Mouse (Mus musculus) embryonic fibroblast, embryonic 13.5 days (primary cell): ENCODE measurements around the gene Tln2. TPM values are rescaled to one million over a fixed set of nuclear protein-coding genes. Genes with fewer than 3 reads are reported as not detected.

Source experiments
- H3K27ac ChIP-seq: 2 replicates; pipeline ENCODE4 v1.5.1; 2012; ENCODE audit warnings: low read length, control low read depth, inconsistent platforms; ENCODE audit not compliant: insufficient read depth
- H3K4me1 ChIP-seq: 2 replicates; pipeline ENCODE4 v1.6.1; 2011; ENCODE audit warnings: low read length; ENCODE audit not compliant: control insufficient read depth, insufficient read depth
- H3K4me3 ChIP-seq: 2 replicates; pipeline ENCODE4 v1.5.1; 2011; ENCODE audit warnings: mild to moderate bottlenecking, control low read depth, low read length; ENCODE audit not compliant: insufficient read depth
- CTCF ChIP-seq: IDR thresholded peaks from 2 replicates; pipeline ENCODE4 v1.5.1; 2011; ENCODE audit warnings: mild to moderate bottlenecking, control low read depth, low read length, moderate library complexity, borderline replicate concordance; ENCODE audit not compliant: insufficient read depth
- POLR2A ChIP-seq: IDR thresholded peaks from 2 replicates; pipeline ENCODE4 v1.6.1; 2011; ENCODE audit warnings: low read depth, mild to moderate bottlenecking, control low read depth, low read length, moderate library complexity
- polyA plus RNA-seq: library from polyadenylated mRNA; stranded (reverse); fragments of >200 nt; gene quantifications from 2 replicates; pipeline ENCODE4 v1.2.4, GENCODE M21; 2011; ENCODE audit warnings: low read depth; ENCODE audit not compliant: missing spikeins, insufficient read length

Tln2 gene
- polyA plus RNA-seq, 1 experiment: 33.4 TPM

GRCm38 (mm10) chr9:67532631-67533030 lies 26.9 kb downstream of the Tln2 start:
- TF ChIP-seq POLR2A: no peak
- no peak for TF ChIP-seq CTCF
- Histone ChIP-seq H3K4me3 (no peak overlapping the region), H3K4me1 (no peaks in the 10 kb centered on the region; the same call in 1 of the 2 replicates), H3K27ac (no peak overlapping the region)

GRCm38 (mm10) chr9:67529600-67529999 lies 29.9 kb downstream of the Tln2 start:
- no peak overlapping the region for H3K4me3 ChIP-seq
- TF ChIP-seq POLR2A (no peak), CTCF (no peak)
- H3K4me1 ChIP-seq: no peaks in the 10 kb centered on the region; the same call in 1 of the 2 replicates
- no peak overlapping the region for H3K27ac ChIP-seq

- TF ChIP-seq POLR2A: no peak
- no peak for TF ChIP-seq CTCF
- Histone ChIP-seq H3K4me3 (no peak overlapping the region), H3K4me1 (no peaks in the 10 kb centered on the region), H3K27ac (no peak overlapping the region)
Observed at GRCm38 (mm10) chr9:67527726-67528125, 31.8 kb downstream of the Tln2 start.

GRCm38 (mm10) chr9:67521736-67522135 lies 37.8 kb downstream of the Tln2 start:
- Histone ChIP-seq H3K4me1 (no peaks in the 10 kb centered on the region), H3K4me3 (no peak overlapping the region), H3K27ac (no peak overlapping the region)
- TF ChIP-seq POLR2A (no peak), CTCF (no peak)

- TF ChIP-seq CTCF: no peak
- TF ChIP-seq POLR2A: no peak
Observed at GRCm38 (mm10) chr9:67509510-67509909, 50.0 kb downstream of the Tln2 start.

GRCm38 (mm10) chr9:67504669-67505260 lies 54.7 kb downstream of the Tln2 start:
- TF ChIP-seq POLR2A (no peak), CTCF (no peak)
- Histone ChIP-seq H3K4me1 (no peaks in the 10 kb centered on the region), H3K4me3 (no peak overlapping the region), H3K27ac (no peak overlapping the region)

More at GRCm38 (mm10) chr9:67509510-67509909, 50.0 kb downstream of the Tln2 start:
- no peak overlapping the region for H3K27ac ChIP-seq
- no peaks in the 10 kb centered on the region; the same call in 1 of the 2 replicates for H3K4me1 ChIP-seq
- H3K4me3 ChIP-seq: no peak overlapping the region

GRCm38 (mm10) chr9:67501801-67502200 lies 57.7 kb downstream of the Tln2 start:
- H3K4me3 ChIP-seq: no peak overlapping the region
- TF ChIP-seq CTCF (no peak), POLR2A (no peak)
- no peaks in the 10 kb centered on the region for H3K4me1 ChIP-seq
- H3K27ac ChIP-seq: no peak overlapping the region

GRCm38 (mm10) chr9:67496368-67496767 lies 63.1 kb downstream of the Tln2 start:
- Histone ChIP-seq H3K4me3 (no peak overlapping the region), H3K4me1 (no peaks in the 10 kb centered on the region), H3K27ac (no peak overlapping the region)
- TF ChIP-seq CTCF: no peak
- no peak for TF ChIP-seq POLR2A

- H3K4me3 ChIP-seq: no peak overlapping the region
- H3K27ac ChIP-seq: no peak overlapping the region
- no peak for TF ChIP-seq CTCF
- H3K4me1 ChIP-seq: no peaks in the 10 kb centered on the region
Observed at GRCm38 (mm10) chr9:67495350-67495749, 64.2 kb downstream of the Tln2 start.

- TF ChIP-seq POLR2A: no peak
- no peak for TF ChIP-seq CTCF
- Histone ChIP-seq H3K4me1 (no peaks in the 10 kb centered on the region), H3K27ac (no peak overlapping the region), H3K4me3 (no peak overlapping the region)
Observed at GRCm38 (mm10) chr9:67493876-67494552, 65.5 kb downstream of the Tln2 start.
